Mouse (Mus musculus) neural tube, postnatal 0 days (tissue): ENCODE results near the gene Vmn1r239-ps. TPM values are rescaled to one million over a fixed set of nuclear protein-coding genes. Genes with fewer than 3 reads are reported as not detected.

ENCODE experiments used
- polyA plus RNA-seq: library from polyadenylated mRNA; unstranded; fragments of >200 nt; fragmentation: Nextera tagmentation; extraction: Ambion mirVana; gene quantifications from 2 replicates; pipeline ENCODE4 v1.2.1, GENCODE M21; 2015

Vmn1r239-ps gene
- not detected in 2 replicates for polyA plus RNA-seq

DNA sequence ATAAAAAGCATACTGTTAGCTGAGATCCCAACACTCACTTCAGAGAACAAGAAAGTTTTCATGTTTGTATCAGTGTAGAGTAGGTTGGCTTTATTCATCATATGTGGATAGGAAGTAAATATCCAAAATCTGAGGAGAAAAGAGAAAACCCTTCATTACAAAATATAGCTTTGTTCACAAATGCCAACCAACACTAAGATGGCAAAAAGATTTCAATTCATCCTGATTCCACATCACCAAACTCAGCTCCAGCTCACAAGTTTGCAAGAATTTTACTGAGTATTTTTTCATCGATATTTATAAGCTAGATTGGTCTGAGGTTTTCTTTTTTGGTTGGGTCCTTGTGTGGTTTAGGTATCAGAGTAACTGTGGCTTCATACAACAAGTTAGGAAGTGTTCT is at the start of gene Vmn1r239-ps:
Gene Vmn1r239-ps, minus strand, starts transcription at position 101 of the 400 bp plus-strand sequence.

DNA sequence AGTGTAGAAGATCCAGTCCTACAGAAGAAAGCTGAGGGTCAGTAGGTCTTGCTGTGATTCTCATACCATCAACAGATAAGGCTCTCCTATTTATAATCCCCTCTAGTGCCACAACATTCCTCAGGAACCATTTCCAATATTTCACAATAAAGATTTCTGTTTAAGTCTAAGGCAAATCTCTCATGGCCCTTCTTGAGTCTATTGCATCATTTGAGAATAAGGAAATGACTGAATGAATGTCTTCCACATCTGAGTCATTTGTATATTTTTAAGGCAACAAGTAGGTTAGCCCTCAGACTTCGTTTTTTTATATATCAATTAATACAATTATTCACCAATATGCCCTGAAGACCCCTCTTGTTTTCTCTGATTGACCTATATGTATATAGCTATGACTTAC is 24.4 kb downstream of the Vmn1r239-ps start, which contains the start of gene Il13ra2:
Gene Il13ra2, minus strand, starts transcription at position 64 of the 400 bp plus-strand sequence.

Other genes with a start within 250 kb of the Vmn1r239-ps start
- gene Il13ra2, start 24.5 kb downstream of the Vmn1r239-ps start, polyA plus RNA-seq: 0.88 and 1.2 TPM in 2 replicates
- 6.2 and 6.3 TPM in 2 replicates for gene Lrch2, start 100.4 kb upstream of the Vmn1r239-ps start, polyA plus RNA-seq